Mouse (Mus musculus): ENCODE measurements around the gene Gabarapl1. TPM values are rescaled to one million over a fixed set of nuclear protein-coding genes. Genes with fewer than 3 reads are reported as not detected.

The Gabarapl1 gene
- polyA plus RNA-seq (2021; fragmentation: Nextera tagmentation), result 426 and 542 TPM in 2 replicates
- long read RNA-seq, experiment 1, transcript Gabarapl1-203 (4 exons, 527 nt), result minor isoform, 8 of 898 reads
- long read RNA-seq, experiment 1, transcript Gabarapl1-201 (4 exons, 1,820 nt), result major isoform, 809 of 898 reads
- long read RNA-seq, experiment 1, partial matches to known transcripts, result 13 of 898 reads
- long read RNA-seq, experiment 1, other reads (novel, unspliced or antisense), result 68 of 898 reads
- long read RNA-seq, experiment 2, transcript Gabarapl1-201 (4 exons, 1,820 nt), result major isoform, 4,882 of 5,009 reads
- long read RNA-seq, experiment 2, transcript Gabarapl1-203 (4 exons, 527 nt), result minor isoform, 51 of 5,009 reads
- long read RNA-seq, experiment 2, partial matches to known transcripts, result 10 of 5,009 reads
- long read RNA-seq, experiment 2, other reads (novel, unspliced or antisense), result 63 of 5,009 reads

GRCm38 (mm10) chr6:129532942-129533860 lies at the start of gene Gabarapl1:
TSS of gene Gabarapl1 (plus strand) at chr6:129533160.

GRCm38 (mm10) chr6:129507024-129507423 lies 25.9 kb upstream of the Gabarapl1 start, which contains the start of gene Olr1:
TSS of gene Olr1 (minus strand) at chr6:129507165.

GRCm38 (mm10) chr6:129512367-129512766 lies 20.6 kb upstream of the Gabarapl1 start, which contains the start of gene Tmem52b:
TSS of gene Tmem52b (plus strand) at chr6:129512555.

GRCm38 (mm10) chr6:129577605-129578004 lies 44.6 kb downstream of the Gabarapl1 start, which contains the start of gene Klre1:
TSS of gene Klre1 (plus strand) at chr6:129577905.

GRCm38 (mm10) chr6:129591508-129591907 lies 58.5 kb downstream of the Gabarapl1 start, which contains the start of gene Klrd1:
TSS of gene Klrd1 (plus strand) at chr6:129591782.

Other genes with a start within 250 kb of the Gabarapl1 start
- gene 4922502D21Rik, start 201.4 kb upstream of the Gabarapl1 start, polyA plus RNA-seq (2021; fragmentation: Nextera tagmentation), result not detected in 2 replicates
- gene Clec12a, start 190.5 kb upstream of the Gabarapl1 start, polyA plus RNA-seq (2021; fragmentation: Nextera tagmentation), result 0.05 and 0.20 TPM in 2 replicates
- gene Clec12b, start 147.3 kb upstream of the Gabarapl1 start, polyA plus RNA-seq (2021; fragmentation: Nextera tagmentation), result 0.10 TPM in 1 of 2 replicates, not detected in the other
- 0.26 and 0.39 TPM in 2 replicates for gene Clec1b, start 135.9 kb upstream of the Gabarapl1 start, polyA plus RNA-seq (2021; fragmentation: Nextera tagmentation)
- 0.06 TPM in 1 of 2 replicates, not detected in the other for gene Clec9a, start 124.3 kb upstream of the Gabarapl1 start, polyA plus RNA-seq (2021; fragmentation: Nextera tagmentation)
- 1.2 and 1.5 TPM in 2 replicates for gene Clec1a, start 81.2 kb upstream of the Gabarapl1 start, polyA plus RNA-seq (2021; fragmentation: Nextera tagmentation)
- 0.06 TPM in 1 of 2 replicates, not detected in the other for gene Olr1, start 26.0 kb upstream of the Gabarapl1 start, polyA plus RNA-seq (2021; fragmentation: Nextera tagmentation)
- gene Tmem52b, start 20.6 kb upstream of the Gabarapl1 start, polyA plus RNA-seq (2021; fragmentation: Nextera tagmentation), result not detected in 2 replicates
- gene Klre1, start 44.7 kb downstream of the Gabarapl1 start, polyA plus RNA-seq (2021; fragmentation: Nextera tagmentation), result not detected in 2 replicates
- 0.23 TPM in 1 of 2 replicates, not detected in the other for gene Klrd1, start 58.6 kb downstream of the Gabarapl1 start, polyA plus RNA-seq (2021; fragmentation: Nextera tagmentation)
- gene Klrk1, start 90.7 kb downstream of the Gabarapl1 start, polyA plus RNA-seq (2021; fragmentation: Nextera tagmentation), result not detected in 2 replicates
- gene Klrc3, start 110.2 kb downstream of the Gabarapl1 start, polyA plus RNA-seq (2021; fragmentation: Nextera tagmentation), result not detected in 2 replicates
- gene Klrc2, start 127.5 kb downstream of the Gabarapl1 start, polyA plus RNA-seq (2021; fragmentation: Nextera tagmentation), result not detected in 2 replicates
- gene Klrc1, start 145.8 kb downstream of the Gabarapl1 start, polyA plus RNA-seq (2021; fragmentation: Nextera tagmentation), result not detected in 2 replicates
- gene Klri1, start 184.0 kb downstream of the Gabarapl1 start, polyA plus RNA-seq (2021; fragmentation: Nextera tagmentation), result not detected in 2 replicates
- not detected in 2 replicates for gene Klri2, start 207.3 kb downstream of the Gabarapl1 start, polyA plus RNA-seq (2021; fragmentation: Nextera tagmentation)

All from layer of hippocampus, adult 6 months (tissue).